Mouse (Mus musculus) gastrocnemius, postnatal 25 days (tissue): ENCODE results near the gene Phpt1. TPM values are rescaled to one million over a fixed set of nuclear protein-coding genes. Genes with fewer than 3 reads are reported as not detected.

Source experiments
- DNase-seq: peaks from one replicate; pipeline ENCODE4 v3.0.0; 2022
- total RNA-seq, 2 experiments: library from RNA; stranded (reverse); gene quantifications; 1 replicate in 1 of 2; 2 replicates in 1 of 2; pipeline ENCODE4 v1.2.3; 2021

Phpt1 gene
- total RNA-seq, 2 experiments from 2014 or later, result 50.1 to 53.7 TPM

- no peak for DNase-seq
These were observed 7.6 kb upstream of the Phpt1 start for GRCm38 (mm10) chr2:25582466-25583119.

GRCm38 (mm10) chr2:25581901-25582301 lies 6.9 kb upstream of the Phpt1 start:
- DNase-seq, result no peak

- DNase-seq, result no peak
These were observed 6.4 kb upstream of the Phpt1 start, which contains the start of gene Ajm1 for GRCm38 (mm10) chr2:25581294-25581864. Gene Ajm1 (minus strand): TSS chr2:25581757.

- DNase-seq, result no peak
These were observed 5.6 kb upstream of the Phpt1 start for GRCm38 (mm10) chr2:25580621-25581101.

- DNase-seq, result no peak
These were observed 4.9 kb upstream of the Phpt1 start for GRCm38 (mm10) chr2:25579737-25580460.

GRCm38 (mm10) chr2:25578796-25579736 lies 4.0 kb upstream of the Phpt1 start:
- no peak for DNase-seq

GRCm38 (mm10) chr2:25577951-25578795 lies 3.1 kb upstream of the Phpt1 start:
- no peak for DNase-seq

GRCm38 (mm10) chr2:25576965-25577891 lies 2.2 kb upstream of the Phpt1 start:
- DNase-seq, result no peak

GRCm38 (mm10) chr2:25576028-25576850 lies 1.2 kb upstream of the Phpt1 start:
- no peak for DNase-seq

- no peak for DNase-seq
These were observed 506 bp upstream of the Phpt1 start for GRCm38 (mm10) chr2:25575432-25576027.

- DNase-seq, result no peak
These were observed 888 bp downstream of the Phpt1 start for GRCm38 (mm10) chr2:25574136-25574535.

- DNase-seq, result no peak
These were observed 2.0 kb downstream of the Phpt1 start for GRCm38 (mm10) chr2:25573068-25573467.

GRCm38 (mm10) chr2:25571221-25571620 lies 3.8 kb downstream of the Phpt1 start:
- DNase-seq, result no peak

GRCm38 (mm10) chr2:25569323-25569722 lies 5.7 kb downstream of the Phpt1 start:
- no peak for DNase-seq

- no peak for DNase-seq
These were observed 6.5 kb downstream of the Phpt1 start for GRCm38 (mm10) chr2:25568473-25569019.

- DNase-seq, result no peak
These were observed 8.5 kb downstream of the Phpt1 start for GRCm38 (mm10) chr2:25566558-25566957.

- DNase-seq, result no peak
These were observed 9.3 kb downstream of the Phpt1 start for GRCm38 (mm10) chr2:25565741-25566140.

- DNase-seq, result no peak
These were observed 13.1 kb downstream of the Phpt1 start for GRCm38 (mm10) chr2:25561946-25562345.
